Mouse (Mus musculus) thymus, adult 2 months (tissue): Measurements from ENCODE around the gene Ifit2.

ENCODE experiments used
- CTCF ChIP-seq: fragments of 200-500 bp; IDR thresholded peaks from 2 replicates; pipeline ENCODE4 v1.5.1; 2012; ENCODE audit warnings: mild to moderate bottlenecking, control low read depth, low read length, moderate library complexity, borderline replicate concordance; ENCODE audit not compliant: control insufficient read depth, poor library complexity, insufficient read depth; ENCODE audit errors: extremely low read depth
- POLR2A ChIP-seq: fragments of 200-500 bp; IDR thresholded peaks from 2 replicates; pipeline ENCODE4 v1.6.1; 2012; ENCODE audit warnings: mild to moderate bottlenecking, low read length, control low read depth, moderate library complexity; ENCODE audit not compliant: control insufficient read depth, poor library complexity, insufficient read depth; ENCODE audit errors: extremely low read depth

GRCm38 (mm10) chr19:34596811-34597210 is 46.3 kb downstream of the Ifit2 start:
- TF ChIP-seq CTCF, result no peak
- TF ChIP-seq POLR2A, result no peak
